Mouse (Mus musculus): ENCODE data around the gene Gm17402. TPM values are rescaled to one million over a fixed set of nuclear protein-coding genes. Genes with fewer than 3 reads are reported as not detected.

Gene Gm17402
- polyA plus RNA-seq, 1 experiment from 2014 or later: not detected

- Histone ChIP-seq H3K36me3 (no peaks in the 10 kb centered on the region), H3K27ac (peak overlapping the region; percentile 26; the same call in 1 of the 2 replicates), H3K9me3 (no peaks in the 10 kb centered on the region), H3K9ac (replicated peaks) (no peak overlapping the region), H3K4me1 (replicated peaks) (peaks cover 10% of the 10 kb centered on the region), H3K4me2 (replicated peaks) (no peak overlapping the region), H3K4me3 (replicated peaks) (no peak overlapping the region), H3K27me3 (no peaks in the 10 kb centered on the region)
- ATAC-seq: peak; percentile 88
- 17% methylated on average over 4 of the region's 5 CpGs for WGBS
These were observed 22.7 kb downstream of the Gm17402 start for GRCm38 (mm10) chr3:67352128-67352762.

- 30% methylated on average over 12 of the region's 12 CpGs for WGBS
- Histone ChIP-seq H3K4me1 (replicated peaks) (peaks cover 10% of the 10 kb centered on the region), H3K9me3 (no peaks in the 10 kb centered on the region), H3K4me3 (replicated peaks) (no peak overlapping the region), H3K27me3 (no peaks in the 10 kb centered on the region), H3K4me2 (replicated peaks) (no peak overlapping the region), H3K27ac (peak overlapping the region; percentile 26; the same call in 1 of the 2 replicates), H3K9ac (replicated peaks) (no peak overlapping the region), H3K36me3 (no peaks in the 10 kb centered on the region)
- peak; percentile 71 for ATAC-seq
These were observed 23.4 kb downstream of the Gm17402 start for GRCm38 (mm10) chr3:67351406-67352127.

GRCm38 (mm10) chr3:67346674-67347073 is 28.3 kb downstream of the Gm17402 start:
- no peaks in the 10 kb centered on the region for H3K9me3 ChIP-seq
- WGBS: 37% methylated on average over 2 of the region's 2 CpGs
- no peak overlapping the region for H3K9ac ChIP-seq (replicated peaks)
- no peaks in the 10 kb centered on the region for H3K27me3 ChIP-seq
- no peak overlapping the region for H3K4me2 ChIP-seq (replicated peaks)
- ATAC-seq: no peak
- H3K36me3 ChIP-seq: no peaks in the 10 kb centered on the region
- H3K4me1 ChIP-seq (replicated peaks): peaks cover 6% of the 10 kb centered on the region
- H3K27ac ChIP-seq: peak overlapping the region; percentile 22; the same call in 1 of the 2 replicates
- H3K4me3 ChIP-seq (replicated peaks): no peak overlapping the region

GRCm38 (mm10) chr3:67344599-67344998 is 30.4 kb downstream of the Gm17402 start:
- H3K4me2 ChIP-seq (replicated peaks): no peak overlapping the region
- WGBS: 5% methylated on average over 2 of the region's 2 CpGs
- peaks cover 7% of the 10 kb centered on the region for H3K4me1 ChIP-seq (replicated peaks)
- no peaks in the 10 kb centered on the region for H3K27me3 ChIP-seq
- H3K9ac ChIP-seq (replicated peaks): no peak overlapping the region
- no peak overlapping the region for H3K27ac ChIP-seq
- H3K9me3 ChIP-seq: no peaks in the 10 kb centered on the region
- H3K4me3 ChIP-seq (replicated peaks): no peak overlapping the region
- H3K36me3 ChIP-seq: no peaks in the 10 kb centered on the region
- ATAC-seq: no peak

- ATAC-seq: 0 out of 2 replicates have a peak, but pooled peaks have one; percentile 53
- H3K27ac ChIP-seq: no peak overlapping the region
- H3K9me3 ChIP-seq: no peaks in the 10 kb centered on the region
- H3K4me2 ChIP-seq (replicated peaks): no peak overlapping the region
- 65% methylated on average over 5 of the region's 5 CpGs for WGBS
- H3K4me3 ChIP-seq (replicated peaks): no peak overlapping the region
- H3K4me1 ChIP-seq (replicated peaks): peaks cover 9% of the 10 kb centered on the region
- no peaks in the 10 kb centered on the region for H3K36me3 ChIP-seq
- no peak overlapping the region for H3K9ac ChIP-seq (replicated peaks)
- no peaks in the 10 kb centered on the region for H3K27me3 ChIP-seq
These were observed 31.8 kb downstream of the Gm17402 start for GRCm38 (mm10) chr3:67343004-67343662.

GRCm38 (mm10) chr3:67340921-67341320 is 34.0 kb downstream of the Gm17402 start:
- no peaks in the 10 kb centered on the region for H3K9me3 ChIP-seq

GRCm38 (mm10) chr3:67339558-67339957 is 35.4 kb downstream of the Gm17402 start:
- peaks cover 9% of the 10 kb centered on the region; the same call in 1 of the 2 replicates for H3K4me1 ChIP-seq (replicated peaks)
- no peak overlapping the region for H3K4me2 ChIP-seq (replicated peaks)
- 54% methylated on average over 3 of the region's 3 CpGs for WGBS
- no peak overlapping the region for H3K4me3 ChIP-seq (replicated peaks)
- no peak for ATAC-seq
- H3K9ac ChIP-seq (replicated peaks): no peak overlapping the region
- H3K9me3 ChIP-seq: no peaks in the 10 kb centered on the region
- no peaks in the 10 kb centered on the region for H3K36me3 ChIP-seq
- no peak overlapping the region for H3K27ac ChIP-seq
- no peaks in the 10 kb centered on the region for H3K27me3 ChIP-seq

More at GRCm38 (mm10) chr3:67340921-67341320, 34.0 kb downstream of the Gm17402 start:
- Histone ChIP-seq H3K4me1 (replicated peaks) (peaks cover 9% of the 10 kb centered on the region), H3K4me2 (replicated peaks) (no peak overlapping the region), H3K4me3 (replicated peaks) (no peak overlapping the region), H3K9ac (replicated peaks) (no peak overlapping the region), H3K27me3 (no peaks in the 10 kb centered on the region), H3K27ac (no peak overlapping the region), H3K36me3 (no peaks in the 10 kb centered on the region)
- ATAC-seq: no peak
- 48% methylated on average over 7 of the region's 7 CpGs for WGBS

GRCm38 (mm10) chr3:67322422-67322821 is 52.5 kb downstream of the Gm17402 start:
- ATAC-seq: no peak
- Histone ChIP-seq H3K36me3 (no peaks in the 10 kb centered on the region), H3K4me3 (replicated peaks) (no peak overlapping the region), H3K9ac (replicated peaks) (no peak overlapping the region), H3K4me1 (replicated peaks) (no peaks in the 10 kb centered on the region), H3K4me2 (replicated peaks) (no peak overlapping the region), H3K27me3 (no peaks in the 10 kb centered on the region), H3K9me3 (no peaks in the 10 kb centered on the region), H3K27ac (no peak overlapping the region)
- WGBS: 79% methylated on average over 4 of the region's 4 CpGs

Other genes with a start within 250 kb of the Gm17402 start
- gene Mlf1, start 1.1 kb downstream of the Gm17402 start, polyA plus RNA-seq (2015; fragmentation: Nextera tagmentation; extraction: Ambion mirVana): 29.3 and 31.9 TPM in 2 replicates
- 32.2 and 36.4 TPM in 2 replicates for gene Gfm1, start 54.9 kb upstream of the Gm17402 start, polyA plus RNA-seq (2015; fragmentation: Nextera tagmentation; extraction: Ambion mirVana)
- gene Lxn, start 88.8 kb upstream of the Gm17402 start, polyA plus RNA-seq (2015; fragmentation: Nextera tagmentation; extraction: Ambion mirVana): 159 and 186 TPM in 2 replicates
- 0.94 and 1.4 TPM in 2 replicates for gene Rarres1, start 140.4 kb upstream of the Gm17402 start, polyA plus RNA-seq (2015; fragmentation: Nextera tagmentation; extraction: Ambion mirVana)
- gene Mfsd1, start 207.6 kb upstream of the Gm17402 start, polyA plus RNA-seq (2015; fragmentation: Nextera tagmentation; extraction: Ambion mirVana): 40.1 and 41.2 TPM in 2 replicates